Comparison of ENCODE assay signal across 11 mouse cellular contexts in the genomic region with DNA sequence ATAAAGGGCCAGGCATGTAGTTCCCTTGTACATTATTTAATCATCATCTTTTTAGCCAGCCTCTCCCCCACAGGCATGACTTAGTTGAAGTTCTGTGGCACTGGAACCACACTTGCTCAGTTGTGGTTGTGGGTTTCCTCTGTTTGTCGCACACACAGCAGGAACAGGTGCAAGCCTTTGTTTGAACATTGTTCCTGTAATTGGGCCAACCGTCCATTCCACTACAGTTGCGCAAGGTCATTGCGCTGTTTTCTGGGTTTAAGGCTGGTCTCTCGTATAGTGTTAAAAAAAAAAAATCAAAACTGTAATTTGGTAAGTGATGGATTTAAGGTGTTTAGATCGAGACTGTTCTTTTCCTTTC.
DNase-seq lines count a peak whose midpoint lies in the region; ATAC-seq and TF ChIP-seq lines count a peak whose summit lies in the region.
"Had no signal": no experiment of that assay in that cellular context is flagged by ENCODE, and none has a peak within 500 bp of the region (broad histone marks: within the 10 kb centered on the region; RNA-seq: fewer than 3 reads in every experiment).

No protein-coding gene starts in this region.

- TF ChIP-seq POLR2A in CH12.LX (IDR thresholded peaks at IDR 0.05; ENCODE audit: low read depth, low read length) = no peak

- no peak for TF ChIP-seq CTCF in CH12.LX (conservative IDR thresholded peaks at IDR 0.05 in 1 of 2, IDR thresholded peaks at IDR 0.05 in 1 of 2; ENCODE audit: low read depth in 2 of 2, low read length in 2 of 2)

- no peak overlapping the region for H3K27ac ChIP-seq in CH12.LX (ENCODE audit: insufficient read depth, low read depth)
- H3K27ac ChIP-seq in liver, embryonic 12.5 days = peak overlapping the region; percentile 74
- H3K27ac ChIP-seq in forebrain, embryonic 15.5 days (replicated peaks) = no peak overlapping the region
- H3K27ac ChIP-seq: limb, embryonic 15.5 days had no signal

- no peaks in the 10 kb centered on the region for H3K36me3 ChIP-seq in CH12.LX (replicated peaks in 1 of 2; ENCODE audit: control insufficient read depth in 1 of 2, insufficient read depth in 1 of 2, low read length in 1 of 2)
- peaks cover 18% of the 10 kb centered on the region; the same call in 1 of the 2 replicates for H3K36me3 ChIP-seq in liver, embryonic 12.5 days
- no peaks in the 10 kb centered on the region for H3K36me3 ChIP-seq in forebrain, embryonic 15.5 days

- ATAC-seq in liver, embryonic 12.5 days = no peak
- ATAC-seq in forebrain, embryonic 15.5 days (replicated peaks) = no peak

- DNase-seq in CD4-positive helper T cell, adult 2 months (ENCODE audit: low read depth, low spot score) = peak; percentile 84
- peak; percentile 1 for DNase-seq in CH12.LX (ENCODE audit: extremely low read depth)
- peak; percentile 60 to 66 for DNase-seq in natural killer cell, adult 2 months (ENCODE audit: low spot score in 2 of 2)
- no peak for DNase-seq in retina, postnatal 1 day
- no peak for DNase-seq in kidney, postnatal 14 days
- no peak for DNase-seq in testis, postnatal 10 days (ENCODE audit: low spot score)
- DNase-seq: adrenal gland, adult 8-10 months; heart, postnatal 4 days had no signal

- TF ChIP-seq EP300 in CH12.LX (IDR thresholded peaks at IDR 0.05; ENCODE audit: low read length) = no peak

- H3K9me3 ChIP-seq in CH12.LX (replicated peaks; ENCODE audit: low read length) = no peaks in the 10 kb centered on the region
- no peaks in the 10 kb centered on the region for H3K9me3 ChIP-seq in liver, embryonic 12.5 days (replicated peaks)
- no peaks in the 10 kb centered on the region for H3K9me3 ChIP-seq in forebrain, embryonic 15.5 days
- H3K9me3 ChIP-seq: limb, embryonic 15.5 days had no signal

- H3K4me1 ChIP-seq in CH12.LX (ENCODE audit: control insufficient read depth in 1 of 2, insufficient read depth in 2 of 2) = peaks cover 2 to 10% of the 10 kb centered on the region in 2 experiments; a peak in 2 of 4 replicates
- H3K4me1 ChIP-seq in liver, embryonic 12.5 days = peaks cover 59% of the 10 kb centered on the region
- no peaks in the 10 kb centered on the region for H3K4me1 ChIP-seq in forebrain, embryonic 15.5 days
- H3K4me1 ChIP-seq: limb, embryonic 15.5 days had no signal

- no peak overlapping the region for H3K4me3 ChIP-seq in CH12.LX (replicated peaks in 1 of 3; ENCODE audit: low read depth in 2 of 3, low read length in 2 of 3, poor library complexity in 1 of 3)
- no peak overlapping the region for H3K4me3 ChIP-seq in liver, embryonic 12.5 days
- H3K4me3 ChIP-seq in forebrain, embryonic 15.5 days = no peak overlapping the region
- H3K4me3 ChIP-seq: limb, embryonic 15.5 days had no signal

- no peaks in the 10 kb centered on the region for H3K79me2 ChIP-seq in CH12.LX (replicated peaks; ENCODE audit: control insufficient read depth, extremely low read depth, insufficient read depth, poor library complexity, severe bottlenecking)

- dilution Hi-C loops in CH12.LX (cut with MboI; ENCODE audit: extremely low pct_ligation_motif_present, extremely low pct_unique_long_range_greater_than_20kb, low sequenced_read_pairs) = no loop called here

- no peak for TF ChIP-seq RAD21 in CH12.LX (IDR thresholded peaks at IDR 0.05; ENCODE audit: low read depth, low read length)

- in situ Hi-C loops in CH12.LX (cut with MboI; ENCODE audit: low pct_ligation_motif_present, low pct_unique_long_range_greater_than_20kb, low sequenced_read_pairs) = no loop called here

- H3K4me2 ChIP-seq in CH12.LX (ENCODE audit: insufficient read depth, low read depth, poor library complexity, severe bottlenecking) = no peak overlapping the region
- peak overlapping the region; percentile 40; the same call in 1 of the 2 replicates for H3K4me2 ChIP-seq in liver, embryonic 12.5 days
- H3K4me2 ChIP-seq in forebrain, embryonic 15.5 days (replicated peaks) = no peak overlapping the region
- H3K4me2 ChIP-seq: limb, embryonic 15.5 days had no signal

- WGBS in liver, embryonic 12.5 days (ENCODE audit: insufficient replicate concordance) = 47% methylated on average over 6 of the region's 6 CpGs
- WGBS in forebrain, embryonic 15.5 days = 86% methylated on average over 6 of the region's 6 CpGs

- no peaks in the 10 kb centered on the region for H3K27me3 ChIP-seq in CH12.LX (replicated peaks)
- no peaks in the 10 kb centered on the region for H3K27me3 ChIP-seq in liver, embryonic 12.5 days (replicated peaks)
- no peaks in the 10 kb centered on the region for H3K27me3 ChIP-seq in forebrain, embryonic 15.5 days
- H3K27me3 ChIP-seq: limb, embryonic 15.5 days had no signal

- no peak overlapping the region for H3K9ac ChIP-seq in CH12.LX (ENCODE audit: insufficient read depth, low read depth)
- no peak overlapping the region; the same call in 1 of the 2 replicates for H3K9ac ChIP-seq in liver, embryonic 12.5 days
- H3K9ac ChIP-seq in forebrain, embryonic 15.5 days (replicated peaks) = no peak overlapping the region
- H3K9ac ChIP-seq: limb, embryonic 15.5 days had no signal

TF ChIP-seq in CH12.LX, 34 proteins besides CTCF, POLR2A, EP300 and RAD21:
- TF ChIP-seq MAFK (IDR thresholded peaks at IDR 0.05; ENCODE audit: insufficient replicate concordance, low read length) = no peak

Comparison
In these comparisons a context has a peak if more than half of its experiments do, and no peak if none do; other contexts are left out.
1. DNase-seq: peak in CD4-positive helper T cell, adult 2 months (single experiment), CH12.LX (single experiment) and natural killer cell, adult 2 months (2 of 2); none in retina, postnatal 1 day (single experiment), kidney, postnatal 14 days (single experiment) and testis, postnatal 10 days (single experiment).